Mouse (Mus musculus) urinary bladder, postnatal 4 days (tissue): ENCODE data around the gene Ercc6l2.

ENCODE experiments used
- DNase-seq, 2 experiments: peaks; one replicate each; pipeline ENCODE4 v3.0.0; 2021 to 2022; ENCODE audit warnings: low spot score in 2 of 2

The Ercc6l2 gene

DNA sequence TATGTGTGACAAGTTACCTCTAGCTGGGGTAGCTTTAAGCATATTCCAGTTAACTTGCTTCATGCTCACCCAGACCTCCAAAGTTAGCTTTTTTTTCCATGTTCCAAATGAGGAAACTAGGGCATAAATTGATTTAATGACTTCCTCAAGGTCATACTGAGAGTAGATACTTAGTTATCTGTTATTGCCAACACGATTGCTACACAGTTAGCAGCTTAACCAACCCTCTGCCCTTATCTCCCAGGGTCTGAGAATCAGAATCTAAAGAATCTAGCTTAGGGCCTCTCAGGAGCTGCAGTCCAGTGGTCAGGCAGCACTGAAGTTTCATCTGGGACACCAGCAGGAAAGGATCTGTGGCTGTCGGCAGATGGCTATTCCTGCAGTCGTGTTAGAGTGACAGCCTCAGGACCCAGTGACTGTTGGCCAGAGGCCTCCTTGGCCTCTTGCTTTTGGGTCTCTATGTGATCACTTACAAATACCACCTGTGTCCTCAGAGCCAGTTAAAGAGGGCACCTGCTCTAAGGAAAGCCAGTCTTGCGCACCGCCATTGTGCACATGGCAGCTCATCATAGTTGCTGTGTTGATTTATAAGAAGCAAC, 115.0 kb downstream of the Ercc6l2 start:
- no peak for DNase-seq

DNA sequence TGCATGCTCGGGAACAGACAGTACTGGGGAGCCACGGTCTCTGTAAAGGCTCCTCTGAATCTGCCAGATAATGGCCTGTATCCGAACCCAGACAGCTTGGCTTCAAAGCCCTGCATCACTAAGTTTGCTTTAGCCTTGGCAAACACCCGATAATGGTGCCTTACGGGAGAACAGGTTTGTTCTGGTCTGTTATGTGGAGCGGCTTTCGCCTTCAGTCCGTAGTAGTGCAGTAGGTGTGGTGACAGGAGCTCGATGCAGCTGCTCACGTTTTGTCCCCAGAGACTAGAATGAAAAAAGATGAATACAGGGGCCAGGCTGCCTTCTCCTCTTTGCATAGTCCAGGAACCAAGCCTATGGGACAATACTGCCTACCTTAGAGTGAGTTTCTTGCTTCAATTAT, 115.5 kb downstream of the Ercc6l2 start:
- no peak for DNase-seq

DNA sequence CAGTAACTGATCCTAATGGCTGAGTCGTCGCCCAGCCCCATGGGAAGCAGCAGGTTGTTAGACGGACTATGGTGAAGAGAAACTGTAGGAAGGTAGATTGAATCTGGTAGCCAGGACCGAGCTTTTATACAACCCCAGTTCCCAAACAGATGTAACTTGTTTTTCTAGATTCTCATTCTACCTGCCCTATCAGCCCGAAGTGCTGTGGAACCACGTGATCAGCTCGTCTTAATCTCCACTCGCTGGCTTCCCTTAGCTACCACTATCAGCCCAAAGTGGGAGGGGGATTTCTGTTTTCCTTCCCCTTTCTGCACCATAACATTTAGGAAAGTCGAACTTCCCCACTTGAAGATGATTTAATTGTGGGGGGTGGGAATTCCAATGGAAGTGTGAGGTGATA, 121.3 kb downstream of the Ercc6l2 start:
- no peak for DNase-seq

DNA sequence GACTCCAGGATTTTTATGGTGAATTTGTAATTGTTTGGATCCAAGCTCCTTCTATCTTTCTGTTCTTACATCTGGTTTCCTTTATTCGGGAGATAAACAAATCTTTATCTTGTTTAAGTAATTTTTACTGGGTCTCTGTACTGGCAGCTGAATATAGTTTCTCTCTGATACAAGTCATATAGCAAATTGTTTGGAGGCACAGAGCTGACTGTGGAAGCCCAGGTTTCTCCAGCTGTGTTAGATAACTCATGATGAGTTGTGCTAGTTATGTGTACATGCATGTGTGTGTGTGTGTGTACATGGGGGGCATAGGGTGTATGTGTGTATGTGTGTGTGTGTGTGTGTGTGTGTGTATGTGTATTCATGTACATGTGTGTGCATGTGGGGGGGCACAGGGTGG, 125.2 kb downstream of the Ercc6l2 start:
- DNase-seq: no peak

DNA sequence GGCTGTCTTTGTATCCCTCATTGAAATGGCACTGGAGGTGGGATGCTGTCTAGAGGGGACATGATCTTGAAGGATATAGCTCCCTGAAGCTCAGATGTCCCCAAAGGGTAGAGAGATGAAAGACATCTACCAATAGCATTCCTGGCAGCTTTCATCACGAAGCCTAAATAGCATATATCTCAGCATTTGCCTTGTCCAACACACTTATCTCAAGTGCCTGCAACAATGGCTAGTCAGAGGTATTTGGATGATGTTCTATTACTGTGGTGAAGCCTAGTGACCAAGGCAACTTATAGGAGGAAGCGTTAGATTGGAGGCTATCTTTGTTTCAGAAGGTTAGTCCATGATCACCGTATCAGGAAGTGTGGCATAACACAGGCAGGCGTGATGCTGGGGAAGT, 126.1 kb downstream of the Ercc6l2 start:
- no peak for DNase-seq

DNA sequence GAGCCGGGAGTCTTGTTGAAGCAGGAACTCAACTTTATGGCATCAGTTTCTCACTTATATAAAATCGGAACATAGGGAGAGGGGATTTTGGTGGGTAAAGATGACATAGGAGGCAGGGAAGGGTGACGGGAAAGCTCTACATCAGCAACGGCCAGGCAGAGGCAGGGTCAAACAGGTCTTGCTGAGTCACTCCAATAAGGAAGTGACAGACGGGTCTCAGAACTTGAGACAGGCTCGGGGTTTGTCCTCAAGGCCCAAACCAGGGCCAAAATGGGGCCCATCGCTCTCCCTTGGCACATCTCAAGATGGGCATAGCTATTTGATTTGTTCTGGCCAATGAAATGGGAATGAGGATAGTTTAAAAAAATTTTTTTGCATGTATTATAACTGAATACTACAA, 128.6 kb downstream of the Ercc6l2 start:
- no peak for DNase-seq

DNA sequence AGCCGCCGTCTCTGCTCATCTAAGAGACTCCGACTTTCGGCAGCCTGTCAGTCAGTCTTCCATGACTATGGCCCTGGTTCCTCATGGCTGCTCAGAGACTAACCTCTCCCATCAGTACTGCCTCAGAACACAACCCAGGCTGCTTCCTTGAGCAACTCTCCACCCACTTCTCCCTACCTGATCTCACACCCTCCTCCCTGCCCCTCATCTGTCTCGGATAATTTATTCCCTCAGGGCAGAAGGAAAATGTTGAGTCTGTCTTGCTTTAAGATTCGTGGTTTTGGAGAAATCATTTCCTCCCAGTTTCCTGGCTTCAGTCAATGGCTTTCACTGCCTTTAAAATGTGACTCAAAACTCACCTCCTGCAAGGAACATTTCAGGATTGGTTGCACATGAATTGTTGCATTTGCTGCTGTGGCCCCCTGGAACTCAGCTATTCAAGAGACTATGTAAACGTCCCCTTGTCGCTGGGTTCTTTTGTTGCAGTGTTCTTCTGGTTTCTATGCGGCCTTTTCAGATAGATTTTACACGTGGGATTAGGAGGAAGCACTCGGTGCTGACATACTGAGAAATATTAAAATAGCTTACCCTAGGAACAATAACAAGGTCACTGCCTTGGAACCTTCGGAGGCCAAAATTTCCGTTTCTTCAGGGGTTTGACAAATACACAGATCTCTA, 129.4 kb downstream of the Ercc6l2 start:
- DNase-seq: no peak
